Mouse (Mus musculus) ES-E14 (cell line): ENCODE results near the gene Macrod2.

Source experiments
- CHD2 ChIP-seq: IDR thresholded peaks from 2 replicates; pipeline ENCODE4 v1.6.1; 2014; ENCODE audit warnings: mild to moderate bottlenecking, low read depth, low read length, inconsistent platforms
- HCFC1 ChIP-seq: IDR thresholded peaks from 2 replicates; pipeline ENCODE4 v1.6.1; 2012; ENCODE audit warnings: low read length, inconsistent platforms, borderline replicate concordance; ENCODE audit not compliant: insufficient read depth
- MAFK ChIP-seq: IDR thresholded peaks from 2 replicates; pipeline ENCODE4 v1.6.1; 2014; ENCODE audit warnings: mild to moderate bottlenecking, low read depth, low read length, inconsistent platforms; ENCODE audit not compliant: insufficient read depth

GRCm38 (mm10) chr2:142323158-142323557 lies 1928.0 kb downstream of the Macrod2 start:
- no peak for TF ChIP-seq CHD2
- no peak for TF ChIP-seq HCFC1
- no peak for TF ChIP-seq MAFK
